Mouse (Mus musculus) kidney, embryonic 14.5 days (tissue): ENCODE data around the gene Gmfb. TPM values are rescaled to one million over a fixed set of nuclear protein-coding genes. Genes with fewer than 3 reads are reported as not detected.
"Not testable (repeated sequence)": the region's sequence is repeated elsewhere in the genome, so short reads cannot be mapped to it uniquely, and the experiment has no call there.

Experiments
- ATAC-seq: fragments of 200-750 bp; cut with Nextera tagmentation; 2 replicates; pipeline ENCODE4 v1.8.0; 2017; ENCODE audit warnings: moderate number of reproducible peaks, mild to moderate bottlenecking, moderate TSS enrichment, moderate library complexity; ENCODE audit not compliant: low FRiP score, low TSS enrichment
- H3K27ac ChIP-seq: fragments of 300-500 bp; sonication (generic); 2 replicates; pipeline ENCODE4 v1.5.1; 2014; ENCODE audit warnings: low read depth, mild to moderate bottlenecking, low read length, moderate library complexity, mixed read lengths
- H3K27me3 ChIP-seq: fragments of 300-500 bp; sonication (generic); 2 replicates; pipeline ENCODE4 v1.6.1; 2014; ENCODE audit warnings: mild to moderate bottlenecking, low read length; ENCODE audit not compliant: control insufficient read depth, insufficient read depth
- H3K36me3 ChIP-seq: fragments of 300-500 bp; sonication (generic); 2 replicates; pipeline ENCODE4 v1.6.1; 2014; ENCODE audit warnings: low read length, mixed read lengths; ENCODE audit not compliant: control insufficient read depth, insufficient read depth
- H3K4me1 ChIP-seq: fragments of 300-500 bp; sonication (generic); 2 replicates; pipeline ENCODE4 v1.6.1; 2014; ENCODE audit warnings: low read length, mixed read lengths; ENCODE audit not compliant: control insufficient read depth, insufficient read depth
- H3K4me2 ChIP-seq: fragments of 300-500 bp; sonication (generic); replicated peaks from 2 replicates; pipeline ENCODE4 v1.6.1; 2014; ENCODE audit warnings: low read depth, mild to moderate bottlenecking, low read length
- H3K4me3 ChIP-seq: fragments of 300-500 bp; sonication (generic); 2 replicates; pipeline ENCODE4 v1.5.1; 2014; ENCODE audit warnings: mild to moderate bottlenecking, low read length
- H3K9ac ChIP-seq: fragments of 300-500 bp; sonication (generic); 2 replicates; pipeline ENCODE4 v1.6.1; 2014; ENCODE audit warnings: low read depth, mild to moderate bottlenecking, low read length, moderate library complexity
- H3K9me3 ChIP-seq: fragments of 300-500 bp; sonication (generic); 2 replicates; pipeline ENCODE4 v1.6.1; 2016; ENCODE audit warnings: low read length; ENCODE audit not compliant: control insufficient read depth
- WGBS: fragments of 180-500 bp; shearing (Covaris S2); extraction: QIAGEN DNeasy Blood & Tissue Kit; methylation state at CpG from one replicate; pipeline ENCODE4 v1.1.7; 2014; 5-methylcytosine and 5-hydroxymethylcytosine counted together
- polyA plus RNA-seq: library from polyadenylated mRNA; unstranded; fragments of >200 nt; fragmentation: Nextera tagmentation; extraction: Ambion mirVana; gene quantifications from 2 replicates; pipeline ENCODE4 v1.2.1, GENCODE M21; 2014

Gmfb gene
- polyA plus RNA-seq, 1 experiment from 2014 or later: 89.9 TPM

DNA sequence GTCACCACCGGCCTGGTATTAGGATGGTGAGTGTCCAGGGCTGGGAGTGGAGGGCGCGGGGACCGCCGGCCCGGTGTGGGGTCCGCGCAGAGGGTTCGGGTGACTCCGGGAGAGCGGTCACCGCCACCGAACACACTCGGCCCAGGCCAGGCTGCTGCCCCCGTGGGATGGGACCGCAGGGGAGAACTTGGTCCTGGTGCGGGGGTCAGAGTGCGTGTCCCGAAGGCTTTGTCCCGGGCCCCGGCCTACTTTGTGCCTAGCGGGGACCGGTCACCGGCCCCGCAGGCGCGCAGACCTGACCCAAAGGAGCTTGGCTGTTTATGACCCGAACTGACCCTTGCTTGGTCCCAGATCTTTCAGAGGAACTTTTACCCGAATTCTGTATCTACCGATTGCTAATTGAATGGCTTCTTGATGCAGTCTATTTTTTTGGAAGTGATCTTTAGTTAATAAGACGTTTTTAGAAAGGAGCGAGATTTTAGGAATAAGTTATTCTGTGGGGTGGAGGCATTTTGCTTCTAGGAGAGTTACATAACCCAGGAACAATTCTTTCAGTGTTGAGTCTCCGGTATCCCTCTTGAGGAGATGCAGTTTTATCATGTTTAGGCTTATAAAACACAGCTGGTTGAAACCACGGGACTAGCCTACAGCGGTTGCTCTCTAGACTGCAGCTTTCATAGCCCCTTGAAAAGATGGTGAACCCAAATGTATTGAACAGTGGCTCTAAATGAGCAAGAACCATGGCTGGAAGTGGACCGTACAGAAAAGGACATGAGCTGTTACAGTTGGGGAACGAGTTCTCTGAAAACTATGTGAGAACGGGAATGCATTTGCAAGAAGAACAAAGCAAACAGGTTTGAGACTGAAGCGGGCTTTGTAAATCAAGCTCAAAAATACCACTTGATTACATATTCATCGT is 10.6 kb upstream of the Gmfb start:
- 8% methylated on average over 40 of the region's 40 CpGs for WGBS
- H3K9me3 ChIP-seq: no peaks in the 10 kb centered on the region
- no peaks in the 10 kb centered on the region for H3K27me3 ChIP-seq
- peak; percentile 90; the same call in 1 of the 2 replicates for ATAC-seq
- peak overlapping the region; percentile 88 for H3K4me3 ChIP-seq
- H3K27ac ChIP-seq: no peak overlapping the region
- H3K4me2 ChIP-seq: peak overlapping the region; percentile 73
- no peaks in the 10 kb centered on the region for H3K36me3 ChIP-seq
- peak overlapping the region; percentile 84 for H3K9ac ChIP-seq
- H3K4me1 ChIP-seq: 0 out of 2 replicates have a peak, but pooled peaks cover 2% of the 10 kb centered on the region

DNA sequence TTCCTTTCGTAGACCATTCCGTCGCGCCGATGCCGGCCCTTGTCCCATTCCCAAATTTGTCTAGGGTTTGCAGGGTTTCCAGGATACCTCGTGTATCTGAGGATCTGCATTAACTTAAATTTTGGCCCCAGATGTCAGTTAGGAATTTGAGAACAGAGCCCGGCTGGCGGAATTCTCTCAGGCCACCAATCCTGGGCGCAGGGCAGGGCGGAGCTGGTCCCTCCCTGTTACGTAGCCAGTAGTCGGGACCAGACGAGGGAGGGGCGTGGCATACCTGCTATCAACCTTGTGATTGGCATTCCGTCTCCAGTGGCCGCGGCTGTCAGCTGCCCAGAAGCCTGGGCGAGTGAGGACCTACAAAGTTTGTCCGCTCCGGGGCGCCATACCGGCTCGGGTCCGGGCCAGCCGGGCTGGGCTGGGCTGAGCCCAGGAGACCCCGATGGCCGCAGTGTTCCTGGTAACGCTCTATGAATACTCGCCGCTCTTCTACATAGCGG is 9.8 kb upstream of the Gmfb start, which contains the start of gene Cgrrf1:
Cgrrf1 (plus strand) TSS at position 289 of the 497 bp plus-strand sequence.
- Histone ChIP-seq H3K36me3 (no peaks in the 10 kb centered on the region), H3K9ac (peak within 1 kb of the TSS; percentile 84), H3K27me3 (no peaks in the 10 kb centered on the region), H3K4me3 (peak within 1 kb of the TSS; percentile 88), H3K4me2 (peak within 1 kb of the TSS; percentile 73), H3K27ac (peak within 1 kb of the TSS; percentile 44), H3K4me1 (0 out of 2 replicates have a peak, but pooled peaks cover 2% of the 10 kb centered on the region), H3K9me3 (no peaks in the 10 kb centered on the region)
- ATAC-seq: peak; percentile 98
- WGBS: under 1% methylated on average over 32 of the region's 32 CpGs

DNA sequence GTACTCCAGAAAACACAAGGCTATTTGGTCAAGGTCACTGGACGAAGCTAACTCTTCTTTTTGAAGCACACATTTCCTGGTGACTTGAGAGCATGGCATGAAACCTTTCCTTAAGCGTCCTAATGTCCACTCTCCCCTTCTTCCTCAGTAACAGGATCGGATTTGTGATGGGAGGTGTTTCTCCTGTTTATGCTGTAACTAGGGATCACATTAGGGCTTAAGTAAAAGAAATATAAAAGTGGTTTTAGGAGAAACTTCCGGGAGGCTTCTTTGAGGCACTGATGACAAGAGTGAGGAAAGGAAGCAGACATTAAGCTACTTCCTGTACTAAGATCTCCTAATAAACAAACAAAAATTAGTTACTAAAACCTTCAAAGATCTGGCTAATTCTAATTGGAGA is 9.3 kb upstream of the Gmfb start:
- ATAC-seq: no peak
- H3K9me3 ChIP-seq: no peaks in the 10 kb centered on the region
- peak overlapping the region; percentile 88 for H3K4me3 ChIP-seq
- no peaks in the 10 kb centered on the region for H3K27me3 ChIP-seq
- WGBS: 6% methylated on average over 4 of the region's 4 CpGs
- H3K36me3 ChIP-seq: no peaks in the 10 kb centered on the region
- H3K4me2 ChIP-seq: peak overlapping the region; percentile 73
- H3K9ac ChIP-seq: peak overlapping the region; percentile 84; the same call in 1 of the 2 replicates
- peak overlapping the region; percentile 44 for H3K27ac ChIP-seq
- H3K4me1 ChIP-seq: 0 out of 2 replicates have a peak, but pooled peaks cover 2% of the 10 kb centered on the region

DNA sequence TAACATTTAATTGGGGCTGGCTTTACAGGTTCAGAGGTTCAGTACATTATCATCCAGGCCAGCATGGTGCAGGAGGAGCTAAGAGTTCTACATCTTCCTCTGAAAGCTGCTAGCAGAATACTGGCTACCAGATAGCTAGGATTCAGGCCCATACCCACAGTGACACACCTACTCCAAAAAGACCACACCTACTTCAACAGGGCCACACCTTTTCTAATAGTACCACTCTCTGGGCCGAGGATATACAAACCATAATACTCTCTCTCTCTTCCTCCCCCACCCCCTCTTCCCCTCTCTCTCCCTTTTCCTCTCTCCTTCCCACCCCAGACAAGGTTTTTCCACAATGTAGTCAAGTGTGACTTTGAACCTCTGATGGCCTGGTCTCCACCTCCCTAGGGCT is 5.4 kb upstream of the Gmfb start:
- Histone ChIP-seq H3K27ac (no peak overlapping the region), H3K4me2 (no peak overlapping the region), H3K4me1 (0 out of 2 replicates have a peak, but pooled peaks cover 2% of the 10 kb centered on the region), H3K9ac (no peak overlapping the region), H3K9me3 (no peaks in the 10 kb centered on the region), H3K4me3 (no peak overlapping the region), H3K27me3 (no peaks in the 10 kb centered on the region), H3K36me3 (no peaks in the 10 kb centered on the region)
- no peak for ATAC-seq
- WGBS: 70% methylated on average over 1 of the region's 1 CpGs

DNA sequence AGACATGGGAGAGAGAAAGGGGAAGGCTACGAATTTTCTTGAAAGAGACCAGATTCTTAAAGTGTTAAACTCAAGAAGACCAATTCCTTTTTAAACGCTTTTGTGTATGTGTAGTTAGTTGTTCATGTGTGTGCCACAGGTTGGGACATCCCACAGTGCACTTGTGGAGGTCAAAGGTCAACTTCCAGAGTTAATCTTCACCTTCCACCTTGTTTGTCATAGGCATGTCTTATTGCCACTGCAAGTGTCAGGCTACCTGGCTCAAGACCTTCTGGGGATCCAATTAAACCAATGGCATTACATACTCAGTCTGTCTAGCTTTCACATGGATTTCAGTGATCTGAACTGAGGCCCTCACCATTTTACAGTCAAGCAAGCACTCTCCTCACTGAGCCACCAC is 2.0 kb upstream of the Gmfb start:
- H3K27me3 ChIP-seq: no peaks in the 10 kb centered on the region
- no peak for ATAC-seq
- no peak overlapping the region for H3K27ac ChIP-seq
- H3K4me3 ChIP-seq: no peak overlapping the region
- H3K4me2 ChIP-seq: no peak overlapping the region
- H3K9me3 ChIP-seq: no peaks in the 10 kb centered on the region
- peaks cover 7% of the 10 kb centered on the region for H3K4me1 ChIP-seq
- WGBS: 76% methylated on average over 2 of the region's 2 CpGs
- H3K36me3 ChIP-seq: no peaks in the 10 kb centered on the region
- no peak overlapping the region for H3K9ac ChIP-seq

DNA sequence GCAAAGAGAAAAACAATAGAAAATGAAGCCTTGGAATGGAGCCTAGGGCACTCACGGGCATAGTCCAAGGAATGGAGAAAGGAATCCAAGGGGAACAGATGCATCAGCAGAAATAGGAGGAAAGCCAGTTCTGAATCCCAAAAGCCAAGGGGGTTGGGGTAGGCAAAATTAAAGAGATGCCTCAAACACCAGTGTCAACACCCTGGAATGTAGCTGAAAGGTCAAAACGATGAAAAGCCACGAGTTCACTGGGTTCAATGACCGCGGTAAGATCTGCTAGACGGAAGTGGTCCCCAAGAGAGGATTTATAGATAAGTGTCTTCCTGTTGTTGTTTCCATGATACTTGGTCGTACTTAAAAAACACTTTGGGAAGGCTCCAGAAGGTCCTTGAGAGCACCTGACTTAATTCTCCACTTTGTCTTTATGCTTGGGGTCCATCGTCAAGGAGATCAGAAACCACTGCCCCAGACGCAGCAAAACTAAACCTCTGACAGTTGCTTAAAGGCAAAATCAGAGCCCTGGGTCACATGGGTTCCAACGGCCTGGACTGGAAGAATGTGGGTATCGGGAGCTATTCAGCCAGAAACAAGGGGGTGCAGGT is 670 bp downstream of the Gmfb start:
- Histone ChIP-seq H3K4me3 (peak overlapping the region; percentile 70), H3K36me3 (peaks cover 6% of the 10 kb centered on the region; the same call in 1 of the 2 replicates), H3K9ac (peak overlapping the region; percentile 89), H3K4me2 (peak overlapping the region; percentile 48), H3K4me1 (peaks cover 7% of the 10 kb centered on the region), H3K9me3 (no peaks in the 10 kb centered on the region), H3K27me3 (no peaks in the 10 kb centered on the region), H3K27ac (peak overlapping the region; percentile 90)
- under 1% methylated on average over 11 of the region's 11 CpGs for WGBS
- no peak for ATAC-seq

DNA sequence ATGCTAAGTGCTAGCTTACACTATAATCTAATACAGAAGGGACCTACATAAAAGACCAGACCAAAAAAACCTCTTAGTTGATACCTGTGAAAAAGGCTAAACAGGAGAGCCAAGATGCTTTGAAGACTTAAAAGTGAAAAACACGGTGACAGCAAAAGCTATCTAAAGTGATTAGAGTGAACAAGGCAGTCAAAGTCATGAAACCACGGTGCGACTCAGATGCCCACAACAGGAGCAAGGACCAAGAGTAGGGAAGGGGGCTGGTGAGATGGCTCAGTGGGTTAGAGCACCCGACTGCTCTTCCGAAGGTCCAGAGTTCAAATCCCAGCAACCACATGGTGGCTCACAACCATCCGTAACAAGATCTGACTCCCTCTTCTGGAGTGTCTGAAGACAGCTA is 2.1 kb downstream of the Gmfb start:
- WGBS: 74% methylated on average over 5 of the region's 6 CpGs

DNA sequence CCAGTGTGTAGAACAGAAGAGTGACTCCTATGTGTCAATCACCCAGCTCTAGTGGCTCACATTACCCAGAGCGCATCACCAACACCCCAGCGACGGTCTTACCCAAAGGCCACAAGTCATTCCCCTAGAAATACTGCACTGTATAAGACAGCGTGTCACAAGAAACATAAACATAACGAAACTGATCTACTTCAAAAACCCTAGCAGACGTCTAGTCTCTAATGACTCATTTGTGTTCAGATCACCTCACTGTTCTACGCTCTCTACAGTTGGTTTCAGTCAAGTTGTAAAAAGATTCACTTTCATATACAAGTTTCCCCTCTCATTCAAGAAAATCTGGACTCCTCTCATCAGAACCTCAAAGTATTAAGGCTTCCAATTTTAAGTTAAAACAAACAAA is 3.3 kb downstream of the Gmfb start:
- Histone ChIP-seq H3K27me3 (no peaks in the 10 kb centered on the region), H3K9ac (no peak overlapping the region), H3K27ac (no peak overlapping the region), H3K4me3 (no peak overlapping the region), H3K4me2 (no peak overlapping the region), H3K9me3 (no peaks in the 10 kb centered on the region), H3K4me1 (peaks cover 7% of the 10 kb centered on the region), H3K36me3 (peaks cover 25% of the 10 kb centered on the region)
- ATAC-seq: no peak
- 74% methylated on average over 7 of the region's 7 CpGs for WGBS

More for the DNA sequence above, 2.1 kb downstream of the Gmfb start:
- H3K4me1 ChIP-seq, H3K4me2 ChIP-seq, H3K4me3 ChIP-seq, H3K27ac ChIP-seq, ATAC-seq, H3K9ac ChIP-seq, H3K9me3 ChIP-seq, H3K27me3 ChIP-seq: not testable (repeated sequence)
- H3K36me3 ChIP-seq: peaks cover 16% of the 10 kb centered on the region
